ENCODE assay signal across 8 mouse cellular contexts in the genomic region with DNA sequence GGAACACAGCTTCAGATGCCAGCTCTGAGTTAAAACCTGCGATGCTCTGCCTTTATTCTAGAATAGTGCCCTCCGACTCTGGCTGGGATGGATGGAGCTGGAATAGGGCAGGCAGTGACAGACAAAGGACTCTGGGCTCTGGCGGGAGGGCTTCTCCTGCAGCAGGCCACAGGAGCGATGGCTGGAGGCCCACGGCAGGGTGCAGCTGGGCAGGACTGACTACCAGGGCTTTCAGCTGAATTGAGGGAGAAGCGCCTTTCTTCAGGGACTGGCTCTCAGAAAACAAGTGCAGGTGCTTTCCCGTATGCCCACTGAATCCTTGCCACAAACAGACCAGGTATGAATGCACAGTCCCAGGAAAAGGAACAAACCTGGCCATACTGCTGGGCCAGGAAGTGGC. TPM values are rescaled to one million over a fixed set of nuclear protein-coding genes. Genes with fewer than 3 reads are reported as not detected.
DNase-seq lines count a peak whose midpoint lies in the region; ATAC-seq and TF ChIP-seq lines count a peak whose summit lies in the region.

No protein-coding gene starts in this region.

- 83% methylated on average over 7 of the region's 7 CpGs for WGBS in heart, embryonic 14.5 days
- WGBS in heart, adult 2 months: 91% methylated on average over 7 of the region's 7 CpGs
- WGBS in stomach, embryonic 15.5 days: 89% methylated on average over 7 of the region's 7 CpGs

- peaks cover 73% of the 10 kb centered on the region for H3K36me3 ChIP-seq in heart, embryonic 14.5 days (ENCODE audit: control insufficient read depth, insufficient read depth, low read length)
- H3K36me3 ChIP-seq in heart, adult 2 months (ENCODE audit: control insufficient read depth, insufficient read depth, low read length): no peaks in the 10 kb centered on the region
- H3K36me3 ChIP-seq in stomach, embryonic 15.5 days: peaks cover 31% of the 10 kb centered on the region; the same call in 1 of the 2 replicates

- peaks cover 0 to 2% of the 10 kb centered on the region in 2 experiments; a peak in 1 of 4 replicates for H3K4me1 ChIP-seq in heart, embryonic 14.5 days (ENCODE audit: control insufficient read depth in 2 of 2, insufficient read depth in 2 of 2, low read length in 2 of 2)
- H3K4me1 ChIP-seq in heart, adult 2 months (ENCODE audit: control insufficient read depth, insufficient read depth, low read length): no peaks in the 10 kb centered on the region
- no peaks in the 10 kb centered on the region for H3K4me1 ChIP-seq in stomach, embryonic 15.5 days

- no peak overlapping the region for H3K4me2 ChIP-seq in heart, embryonic 14.5 days (ENCODE audit: low read length)
- H3K4me2 ChIP-seq in stomach, embryonic 15.5 days: no peak overlapping the region

- H3K79me2 ChIP-seq in heart, adult 2 months (replicated peaks; ENCODE audit: control insufficient read depth, insufficient read depth, low read length): no peaks in the 10 kb centered on the region

- TF ChIP-seq POLR2A in heart, adult 2 months (IDR thresholded peaks at IDR 0.05; ENCODE audit: insufficient read depth, low read depth, low read length): no peak

- TF ChIP-seq EP300 in heart, adult 2 months (IDR thresholded peaks at IDR 0.05; ENCODE audit: insufficient read depth, low read depth, low read length): no peak

- no peak for DNase-seq in heart, adult 2 months
- peak; percentile 16 for DNase-seq in ovary, postnatal 14 days (ENCODE audit: low spot score)
- DNase-seq in ovary, postnatal 10 days (ENCODE audit: low spot score): no peak
- peak; percentile 40 for DNase-seq in layer of hippocampus, adult 9-11 months
- DNase-seq in testis, postnatal 10 days (ENCODE audit: low spot score): no peak

- H3K27me3 ChIP-seq in heart, embryonic 14.5 days (ENCODE audit: control insufficient read depth, insufficient read depth, low read length): no peaks in the 10 kb centered on the region
- H3K27me3 ChIP-seq in heart, adult 2 months (ENCODE audit: control insufficient read depth, insufficient read depth, low read length): no peaks in the 10 kb centered on the region
- H3K27me3 ChIP-seq in stomach, embryonic 15.5 days (replicated peaks): no peaks in the 10 kb centered on the region

- H3K9me3 ChIP-seq in heart, embryonic 14.5 days (ENCODE audit: control insufficient read depth, low read length): no peaks in the 10 kb centered on the region
- no peaks in the 10 kb centered on the region for H3K9me3 ChIP-seq in stomach, embryonic 15.5 days

- H3K9ac ChIP-seq in heart, embryonic 14.5 days (ENCODE audit: low read length): peak overlapping the region; percentile 44; the same call in 1 of the 2 replicates
- H3K9ac ChIP-seq in heart, adult 2 months (ENCODE audit: low read depth, low read length): no peak overlapping the region
- H3K9ac ChIP-seq in stomach, embryonic 15.5 days: no peak overlapping the region

- intact Hi-C loops in heart, adult 2 months (cut with DNase I): loop anchor here (1.0 kb wide), 1 partner anchor 60 kb away; no protein-coding TSS in a partner anchor

- H3K4me3 ChIP-seq in heart, embryonic 14.5 days (ENCODE audit: control insufficient read depth in 1 of 2, insufficient read depth in 1 of 2, low read depth in 1 of 2, low read length in 2 of 2): no peak overlapping the region
- no peak overlapping the region for H3K4me3 ChIP-seq in heart, adult 2 months
- no peak overlapping the region for H3K4me3 ChIP-seq in stomach, embryonic 15.5 days (replicated peaks)

- ATAC-seq in heart, embryonic 14.5 days (ENCODE audit: insufficient number of reproducible peaks, insufficient read depth, low FRiP score, low read depth): no peak
- ATAC-seq in stomach, embryonic 15.5 days (ENCODE audit: insufficient read depth, low FRiP score, low read depth): peak; percentile 20; the same call in 1 of the 2 replicates
- no peak for ATAC-seq in erythroblast, adult 5-6 weeks (replicated peaks; ENCODE audit: low FRiP score, poor library complexity, severe bottlenecking)

- no peak for TF ChIP-seq CTCF in heart, adult 2 months (IDR thresholded peaks at IDR 0.05)

- H3K27ac ChIP-seq in heart, embryonic 14.5 days (replicated peaks in 1 of 2; ENCODE audit: control insufficient read depth in 1 of 2, insufficient read depth in 1 of 2, low read depth in 2 of 2, low read length in 2 of 2): no peak overlapping the region; a peak in 1 of 4 replicates
- no peak overlapping the region for H3K27ac ChIP-seq in heart, adult 2 months
- no peak overlapping the region for H3K27ac ChIP-seq in stomach, embryonic 15.5 days

RNA-seq across cellular contexts. Expression of a gene that starts 13.9 kb away (rescaled TPM):
- 64.1 and 66.2 TPM in 2 replicates for polyA plus RNA-seq in heart, embryonic 14.5 days (2014; fragmentation: Nextera tagmentation; extraction: Ambion mirVana)
- 10 to 100 TPM; 54.4 to 61.8 TPM for total RNA-seq in heart, adult 2 months (2021)
- 64.3 and 65.1 TPM in 2 replicates for polyA plus RNA-seq in heart, adult 2 months (2012; rRNA removed)
- polyA plus RNA-seq in stomach, embryonic 15.5 days (2015; fragmentation: Nextera tagmentation; extraction: Ambion mirVana): 25.1 and 26.5 TPM in 2 replicates
- 16.5 and 19.0 TPM in 2 replicates for total RNA-seq in erythroblast, adult 5-6 weeks (2015; ENCODE audit: low replicate concordance)
- total RNA-seq in erythroblast, adult 5-6 weeks (2017; ENCODE audit: low replicate concordance): 9.8 and 16.9 TPM in 2 replicates

RNA-seq across cellular contexts. Expression of a gene that starts 44.7 kb away (rescaled TPM):
- polyA plus RNA-seq in heart, embryonic 14.5 days (2014; fragmentation: Nextera tagmentation; extraction: Ambion mirVana): 30.5 and 34.1 TPM in 2 replicates
- total RNA-seq in heart, adult 2 months (2021): 10 to 100 TPM; 14.7 to 15.1 TPM
- 8.1 and 13.1 TPM in 2 replicates for polyA plus RNA-seq in heart, adult 2 months (2012; rRNA removed)
- 45.9 and 49.4 TPM in 2 replicates for polyA plus RNA-seq in stomach, embryonic 15.5 days (2015; fragmentation: Nextera tagmentation; extraction: Ambion mirVana)
- total RNA-seq in erythroblast, adult 5-6 weeks (2015; ENCODE audit: low replicate concordance): 13.1 and 15.3 TPM in 2 replicates
- 8.8 and 18.3 TPM in 2 replicates for total RNA-seq in erythroblast, adult 5-6 weeks (2017; ENCODE audit: low replicate concordance)

RNA-seq across cellular contexts. Expression of a gene that starts 44.9 kb away (rescaled TPM):
- 14.0 and 17.3 TPM in 2 replicates for polyA plus RNA-seq in heart, embryonic 14.5 days (2014; fragmentation: Nextera tagmentation; extraction: Ambion mirVana)
- 1 to 10 TPM; 3.1 to 4.2 TPM for total RNA-seq in heart, adult 2 months (2021)
- polyA plus RNA-seq in heart, adult 2 months (2012; rRNA removed): 8.6 and 9.5 TPM in 2 replicates
- 22.5 and 24.3 TPM in 2 replicates for polyA plus RNA-seq in stomach, embryonic 15.5 days (2015; fragmentation: Nextera tagmentation; extraction: Ambion mirVana)
- total RNA-seq in erythroblast, adult 5-6 weeks (2015; ENCODE audit: low replicate concordance): 2.5 TPM in 1 of 2 replicates, not detected in the other
- total RNA-seq in erythroblast, adult 5-6 weeks (2017; ENCODE audit: low replicate concordance): 1.1 TPM in 1 of 2 replicates, not detected in the other

Comparison
In these comparisons a context has a peak if more than half of its experiments do, and no peak if none do; other contexts are left out.
1. DNase-seq: peak in ovary, postnatal 14 days (single experiment) and layer of hippocampus, adult 9-11 months (single experiment); none in heart, adult 2 months (0 of 2), ovary, postnatal 10 days (single experiment) and testis, postnatal 10 days (single experiment).